25 mouse cellular contexts compared by ENCODE assay signal in genomic region chr3:51003506-51004170, GRCm38 (mm10).
DNase-seq lines count a peak whose midpoint lies in the region; ATAC-seq lines count a peak whose summit lies in the region.
"Had no signal": no experiment of that assay in that cellular context is flagged by ENCODE, and none has a peak within 500 bp of the region (broad histone marks: within the 10 kb centered on the region; RNA-seq: fewer than 3 reads in every experiment).

No protein-coding gene starts in this region.

- no peak overlapping the region for H3K4me3 ChIP-seq in hindbrain, embryonic 16.5 days (ENCODE audit: low read length)
- no peak overlapping the region for H3K4me3 ChIP-seq in hindbrain, embryonic 11.5 days (ENCODE audit: low read depth, low read length)
- H3K4me3 ChIP-seq in embryonic facial prominence, embryonic 10.5 days, result no peak overlapping the region
- H3K4me3 ChIP-seq in forebrain, embryonic 13.5 days, result no peak overlapping the region
- no peak overlapping the region for H3K4me3 ChIP-seq in midbrain, embryonic 15.5 days
- H3K4me3 ChIP-seq: heart, embryonic 13.5 days; myocyte had no signal

- no peaks in the 10 kb centered on the region for H3K36me3 ChIP-seq in hindbrain, embryonic 16.5 days (ENCODE audit: control insufficient read depth, insufficient read depth, low read length)
- H3K36me3 ChIP-seq in hindbrain, embryonic 11.5 days (ENCODE audit: control insufficient read depth, insufficient read depth, low read length), result no peaks in the 10 kb centered on the region
- H3K36me3 ChIP-seq in embryonic facial prominence, embryonic 10.5 days (replicated peaks), result no peaks in the 10 kb centered on the region
- no peaks in the 10 kb centered on the region for H3K36me3 ChIP-seq in forebrain, embryonic 13.5 days (ENCODE audit: poor library complexity, severe bottlenecking)
- H3K36me3 ChIP-seq in midbrain, embryonic 15.5 days (replicated peaks), result no peaks in the 10 kb centered on the region
- H3K36me3 ChIP-seq: G1E; heart, embryonic 13.5 days had no signal

- H3K27ac ChIP-seq in hindbrain, embryonic 16.5 days (ENCODE audit: low read depth, low read length), result no peak overlapping the region
- H3K27ac ChIP-seq in hindbrain, embryonic 11.5 days (ENCODE audit: low read depth, low read length), result no peak overlapping the region
- peak overlapping the region; percentile 55; the same call in 1 of the 2 replicates for H3K27ac ChIP-seq in embryonic facial prominence, embryonic 10.5 days (replicated peaks)
- no peak overlapping the region for H3K27ac ChIP-seq in forebrain, embryonic 13.5 days
- H3K27ac ChIP-seq in midbrain, embryonic 15.5 days, result no peak overlapping the region
- H3K27ac ChIP-seq: heart, embryonic 13.5 days; macrophage had no signal

- H3K9me3 ChIP-seq in hindbrain, embryonic 16.5 days (ENCODE audit: control insufficient read depth, low read length), result no peaks in the 10 kb centered on the region
- no peaks in the 10 kb centered on the region for H3K9me3 ChIP-seq in hindbrain, embryonic 11.5 days (ENCODE audit: control insufficient read depth, low read length)
- H3K9me3 ChIP-seq in embryonic facial prominence, embryonic 10.5 days, result no peaks in the 10 kb centered on the region
- H3K9me3 ChIP-seq in forebrain, embryonic 13.5 days (replicated peaks), result no peaks in the 10 kb centered on the region
- no peaks in the 10 kb centered on the region for H3K9me3 ChIP-seq in midbrain, embryonic 15.5 days
- H3K9me3 ChIP-seq: G1E; heart, embryonic 13.5 days had no signal

- 47% methylated on average over 8 of the region's 8 CpGs for WGBS in hindbrain, embryonic 16.5 days
- WGBS in hindbrain, embryonic 11.5 days, result 56% methylated on average over 8 of the region's 8 CpGs
- WGBS in embryonic facial prominence, embryonic 10.5 days, result 78% methylated on average over 8 of the region's 8 CpGs
- WGBS in forebrain, embryonic 13.5 days, result 56% methylated on average over 8 of the region's 8 CpGs
- WGBS in midbrain, embryonic 15.5 days, result 59% methylated on average over 8 of the region's 8 CpGs

- peaks cover 4% of the 10 kb centered on the region; the same call in 1 of the 2 replicates for H3K4me1 ChIP-seq in hindbrain, embryonic 16.5 days (ENCODE audit: control insufficient read depth, insufficient read depth, low read depth, low read length)
- H3K4me1 ChIP-seq in hindbrain, embryonic 11.5 days (replicated peaks; ENCODE audit: control insufficient read depth, insufficient read depth, low read length), result no peaks in the 10 kb centered on the region
- peaks cover 12% of the 10 kb centered on the region; the same call in 1 of the 2 replicates for H3K4me1 ChIP-seq in embryonic facial prominence, embryonic 10.5 days
- peaks cover 12% of the 10 kb centered on the region for H3K4me1 ChIP-seq in forebrain, embryonic 13.5 days
- H3K4me1 ChIP-seq in midbrain, embryonic 15.5 days, result peaks cover 11% of the 10 kb centered on the region
- H3K4me1 ChIP-seq: heart, embryonic 13.5 days had no signal

- H3K9ac ChIP-seq in hindbrain, embryonic 16.5 days (ENCODE audit: low read depth, low read length), result no peak overlapping the region
- H3K9ac ChIP-seq in hindbrain, embryonic 11.5 days (ENCODE audit: low read depth, low read length), result no peak overlapping the region
- no peak overlapping the region for H3K9ac ChIP-seq in forebrain, embryonic 13.5 days
- H3K9ac ChIP-seq in midbrain, embryonic 15.5 days, result no peak overlapping the region
- H3K9ac ChIP-seq: heart, embryonic 13.5 days; liver, postnatal 0 days had no signal

- peak; percentile 46; the same call in 1 of the 2 replicates for ATAC-seq in hindbrain, embryonic 16.5 days
- no peak for ATAC-seq in hindbrain, embryonic 11.5 days (ENCODE audit: low FRiP score)
- 0 out of 2 replicates have a peak, but pooled peaks have one; percentile 28 for ATAC-seq in forebrain, embryonic 13.5 days
- peak; percentile 51 for ATAC-seq in midbrain, embryonic 15.5 days (replicated peaks)
- ATAC-seq: liver, postnatal 0 days; lung, postnatal 0 days; Patski had no signal

- no peaks in the 10 kb centered on the region for H3K27me3 ChIP-seq in hindbrain, embryonic 16.5 days (replicated peaks; ENCODE audit: control insufficient read depth, insufficient read depth, low read length)
- no peaks in the 10 kb centered on the region for H3K27me3 ChIP-seq in hindbrain, embryonic 11.5 days (ENCODE audit: control insufficient read depth, insufficient read depth, low read length)
- no peaks in the 10 kb centered on the region for H3K27me3 ChIP-seq in embryonic facial prominence, embryonic 10.5 days (replicated peaks; ENCODE audit: low read depth, poor library complexity, severe bottlenecking)
- no peaks in the 10 kb centered on the region for H3K27me3 ChIP-seq in forebrain, embryonic 13.5 days
- H3K27me3 ChIP-seq in midbrain, embryonic 15.5 days (replicated peaks), result no peaks in the 10 kb centered on the region
- H3K27me3 ChIP-seq: CH12.LX; heart, embryonic 13.5 days had no signal

- DNase-seq in hindbrain, embryonic 11.5 days (ENCODE audit: low spot score), result no peak
- DNase-seq in embryonic facial prominence, embryonic 10.5 days (ENCODE audit: low spot score), result no peak
- DNase-seq in cerebellum, postnatal 4 days (ENCODE audit: low spot score in 2 of 2), result no peak
- no peak for DNase-seq in retina, embryonic 14.5 days (ENCODE audit: low spot score)
- DNase-seq: B cell, adult 2 months; cerebellum, adult 11 months; cerebellum, adult 9-11 months; gastrocnemius, postnatal 10 days; heart, adult 18-20 months; heart, postnatal 14 days; kidney, adult 8-10 months; kidney, postnatal 10 days; liver, postnatal 0 days; right cerebral cortex, postnatal 14 days had no signal

- no peak overlapping the region for H3K4me2 ChIP-seq in hindbrain, embryonic 16.5 days (ENCODE audit: low read length)
- H3K4me2 ChIP-seq in hindbrain, embryonic 11.5 days (replicated peaks; ENCODE audit: low read depth, low read length), result no peak overlapping the region
- H3K4me2 ChIP-seq in forebrain, embryonic 13.5 days, result no peak overlapping the region
- H3K4me2 ChIP-seq in midbrain, embryonic 15.5 days, result no peak overlapping the region
- H3K4me2 ChIP-seq: heart, embryonic 13.5 days; liver, embryonic 11.5 days had no signal
